Mouse (Mus musculus) lung, postnatal 25 days (tissue): ENCODE measurements around the gene Baz1b.

ENCODE experiments used
- DNase-seq: peaks from one replicate; pipeline ENCODE4 v3.0.0; 2022; ENCODE audit warnings: low spot score

The Baz1b gene

GRCm38 (mm10) chr5:135186621-135187348 is at the start of gene Baz1b:
Gene Baz1b, plus strand, starts transcription at chr5:135187264.
- DNase-seq = peak; percentile 99

GRCm38 (mm10) chr5:135139881-135140280 is 47.2 kb upstream of the Baz1b start:
- DNase-seq = no peak

DNA sequence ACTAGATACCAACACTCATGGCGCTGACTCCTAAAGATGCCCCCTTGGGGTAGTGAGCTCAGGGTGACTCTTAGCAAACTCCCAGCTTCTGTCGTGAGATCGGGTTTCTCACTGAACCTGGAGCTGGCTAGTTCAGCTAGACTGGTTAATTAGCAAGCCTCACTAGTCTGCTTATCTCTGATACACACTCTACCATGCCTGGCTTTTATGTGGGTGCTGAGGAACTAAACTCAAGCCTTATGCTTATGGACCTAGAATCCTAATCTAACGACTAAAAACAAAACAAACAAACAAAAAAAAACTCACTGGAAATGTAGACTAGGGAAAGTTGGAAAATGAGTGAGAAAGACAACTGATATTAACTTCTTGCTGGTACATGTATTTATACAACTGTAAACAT is 42.6 kb upstream of the Baz1b start:
- no peak for DNase-seq

DNA sequence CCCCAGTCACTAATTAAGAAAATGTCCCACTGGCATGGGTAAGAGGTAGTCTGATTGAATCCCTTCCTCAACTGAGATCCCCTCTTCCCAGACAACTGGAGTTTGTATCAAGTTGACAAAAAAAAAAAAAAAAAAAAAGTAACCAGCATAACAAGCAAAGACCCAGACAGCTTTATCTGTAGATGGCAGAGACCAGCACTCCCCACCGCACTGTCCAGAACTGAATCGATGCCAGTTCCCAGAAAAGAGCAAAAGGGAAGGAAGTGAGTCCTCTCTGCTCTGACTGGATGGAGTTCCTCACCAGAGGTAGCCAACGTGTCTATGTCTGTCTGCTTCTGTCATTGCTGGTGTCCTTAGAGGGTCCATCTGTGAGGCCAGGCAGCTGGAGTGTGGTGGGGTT is 41.5 kb upstream of the Baz1b start:
- no peak for DNase-seq

GRCm38 (mm10) chr5:135145955-135146354 is 41.1 kb upstream of the Baz1b start:
- no peak for DNase-seq

DNA sequence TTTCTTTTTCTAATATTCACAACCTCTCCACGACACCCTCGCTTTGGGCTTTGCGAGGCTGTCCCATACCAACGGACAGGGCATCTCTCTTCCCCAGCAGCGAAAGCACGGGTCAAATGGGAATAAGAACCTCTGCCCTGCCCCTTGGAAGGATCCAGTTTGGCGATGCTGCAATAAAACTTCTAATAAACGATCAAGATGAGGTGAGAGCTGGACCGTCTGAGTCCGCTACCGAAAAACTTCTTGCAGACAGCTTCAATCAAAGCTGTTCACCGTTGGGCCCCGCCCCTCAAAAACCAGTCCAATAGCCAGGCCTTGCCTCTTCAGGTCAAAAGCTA is 38.4 kb upstream of the Baz1b start:
- DNase-seq = no peak

- DNase-seq = peak; percentile 99
These were observed 37.8 kb upstream of the Baz1b start, which contains the start of gene Tbl2 for GRCm38 (mm10) chr5:135149053-135149819. Gene Tbl2, plus strand, starts transcription at chr5:135149657.

DNA sequence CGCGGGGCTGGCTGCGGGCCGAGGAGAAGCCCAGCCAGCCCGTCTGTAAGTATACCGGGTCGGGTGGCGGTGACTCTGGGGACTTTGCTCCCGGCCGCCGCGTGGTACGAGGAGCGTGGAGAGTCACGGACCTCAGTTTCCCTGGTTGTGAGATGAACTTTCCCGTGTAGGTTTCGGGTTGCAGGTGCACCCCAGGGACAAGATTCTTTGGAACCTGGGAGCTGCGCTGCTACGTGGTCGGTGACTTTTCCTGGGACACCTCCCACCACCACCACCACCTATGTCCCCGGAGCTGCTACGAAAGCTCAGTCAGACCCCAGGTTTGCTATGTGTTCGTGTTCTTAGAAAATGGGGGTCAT is 37.3 kb upstream of the Baz1b start:
- DNase-seq = no peak

DNA sequence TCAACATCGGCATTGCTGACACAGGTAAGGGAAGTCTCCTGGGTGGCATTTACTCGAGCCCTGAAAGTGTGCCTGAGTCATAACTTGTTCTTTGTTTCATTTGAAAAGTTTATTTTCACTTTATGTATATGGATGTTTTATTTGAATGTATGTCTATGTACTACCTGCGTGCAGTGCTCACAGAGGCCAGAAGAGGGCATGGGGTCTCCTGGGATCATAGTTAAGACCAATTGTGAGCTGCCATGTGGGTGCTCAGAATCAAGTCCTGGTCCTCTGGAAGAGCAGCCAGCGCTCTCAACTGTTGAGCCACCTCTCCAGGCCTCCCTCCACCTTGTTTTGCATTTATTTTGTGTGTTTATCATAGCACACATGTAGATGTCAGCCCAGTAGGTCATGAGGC is 30.6 kb upstream of the Baz1b start:
- DNase-seq = no peak

DNA sequence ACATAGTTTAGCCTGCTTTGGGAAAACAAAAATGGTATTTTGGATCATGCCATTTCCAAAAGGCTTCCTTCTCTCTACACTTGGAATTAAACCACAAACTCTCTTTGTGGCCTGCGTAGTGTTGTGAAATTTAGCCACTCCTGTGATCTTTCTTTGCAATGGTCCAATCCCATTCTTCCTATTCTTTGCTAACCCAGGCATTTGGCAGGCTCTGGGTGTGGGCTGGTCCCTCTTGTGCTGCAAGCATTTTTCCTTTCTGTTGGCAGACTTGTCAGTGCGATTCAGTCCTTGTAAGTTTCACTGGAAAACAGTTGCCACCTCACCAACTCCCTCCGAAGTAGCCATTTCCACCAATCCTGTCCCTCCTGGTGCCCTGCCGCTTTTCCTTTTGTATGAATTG is 25.8 kb upstream of the Baz1b start:
- peak; percentile 85 for DNase-seq

- DNase-seq = no peak
These were observed 25.4 kb upstream of the Baz1b start for GRCm38 (mm10) chr5:135161650-135162049.

GRCm38 (mm10) chr5:135162361-135162760 is 24.7 kb upstream of the Baz1b start:
- DNase-seq = no peak

DNA sequence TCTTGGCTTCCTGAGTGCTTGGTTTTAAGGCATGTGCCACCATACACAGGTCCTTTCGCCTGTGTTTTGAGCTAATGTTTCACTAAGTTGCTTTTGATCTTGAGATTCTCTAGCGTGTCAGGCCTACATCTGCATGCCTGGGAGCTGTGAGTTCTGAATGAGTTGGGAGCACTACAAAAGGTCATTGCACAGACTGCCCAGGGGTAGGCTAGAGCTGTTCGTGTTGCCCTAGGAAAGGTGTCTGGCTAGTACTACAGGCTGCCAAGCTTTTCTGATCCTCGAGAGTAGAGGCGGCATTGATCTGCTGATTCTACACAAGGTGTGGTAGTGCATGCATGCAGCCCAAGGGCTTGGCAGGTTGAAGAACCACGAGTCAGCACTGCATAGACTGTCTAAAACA is 24.2 kb upstream of the Baz1b start:
- no peak for DNase-seq

DNA sequence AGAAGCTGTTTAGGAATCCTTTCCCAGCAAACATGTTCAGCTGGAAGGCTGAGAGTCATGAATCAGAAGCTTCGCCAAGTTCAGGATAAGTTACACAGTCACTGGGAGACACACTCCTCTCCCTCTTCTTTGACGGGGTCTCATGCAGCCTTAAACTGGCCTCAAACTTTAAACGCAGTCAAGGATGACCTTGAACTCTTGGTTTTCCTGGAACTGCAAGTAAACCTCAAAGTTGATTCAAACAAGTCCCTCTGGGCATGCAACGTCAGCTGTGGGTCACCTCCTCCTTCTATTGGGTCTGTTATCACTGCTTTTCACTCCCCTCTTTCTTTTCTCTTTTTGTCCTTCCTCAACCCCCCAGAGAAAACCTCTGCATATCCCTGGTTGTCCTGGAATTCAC is 20.2 kb upstream of the Baz1b start:
- no peak for DNase-seq

DNA sequence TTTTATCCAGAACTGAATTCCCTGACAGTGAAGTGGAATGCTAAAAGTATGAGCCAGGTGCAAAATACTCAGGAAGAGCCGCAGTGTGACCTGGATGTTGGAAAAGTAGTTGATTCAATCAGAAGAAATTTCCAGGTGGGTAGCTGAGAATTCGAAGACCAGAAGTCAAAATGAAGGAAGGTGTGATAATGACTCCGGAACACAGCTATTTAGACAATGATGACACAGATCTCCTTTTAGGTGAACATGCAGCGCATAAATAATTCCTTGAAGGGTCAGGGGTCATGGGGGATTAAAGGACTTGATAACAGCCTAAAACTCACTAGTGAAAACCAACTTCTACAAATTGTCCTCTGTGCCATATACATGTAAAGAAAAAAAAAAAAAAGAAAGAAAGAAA is 19.6 kb upstream of the Baz1b start:
- no peak for DNase-seq

- peak; percentile 99 for DNase-seq
These were observed 18.7 kb upstream of the Baz1b start, which contains the start of gene Bcl7b for GRCm38 (mm10) chr5:135168063-135169062. Gene Bcl7b, plus strand, starts transcription at chr5:135168283.

DNA sequence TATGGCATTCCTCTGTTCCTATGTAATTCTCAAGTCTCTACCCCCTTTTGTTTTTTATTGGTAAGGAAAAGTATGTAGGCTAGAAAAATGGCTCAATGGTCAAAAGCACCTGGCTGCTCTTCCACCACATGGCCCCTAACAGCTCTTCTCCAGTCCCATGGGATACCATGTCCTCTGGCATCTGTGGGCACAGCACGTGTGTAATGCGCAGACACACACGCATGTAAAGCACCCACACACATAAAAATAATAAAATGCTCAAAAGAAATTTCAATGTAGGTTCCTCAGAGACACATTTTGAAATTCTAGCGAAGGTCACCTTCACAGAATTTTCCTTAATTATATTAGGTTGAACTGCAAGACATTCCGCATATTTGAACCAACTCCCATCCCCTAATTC is 17.6 kb upstream of the Baz1b start:
- DNase-seq = no peak

- no peak for DNase-seq
These were observed 15.3 kb upstream of the Baz1b start for GRCm38 (mm10) chr5:135171688-135172220.

DNA sequence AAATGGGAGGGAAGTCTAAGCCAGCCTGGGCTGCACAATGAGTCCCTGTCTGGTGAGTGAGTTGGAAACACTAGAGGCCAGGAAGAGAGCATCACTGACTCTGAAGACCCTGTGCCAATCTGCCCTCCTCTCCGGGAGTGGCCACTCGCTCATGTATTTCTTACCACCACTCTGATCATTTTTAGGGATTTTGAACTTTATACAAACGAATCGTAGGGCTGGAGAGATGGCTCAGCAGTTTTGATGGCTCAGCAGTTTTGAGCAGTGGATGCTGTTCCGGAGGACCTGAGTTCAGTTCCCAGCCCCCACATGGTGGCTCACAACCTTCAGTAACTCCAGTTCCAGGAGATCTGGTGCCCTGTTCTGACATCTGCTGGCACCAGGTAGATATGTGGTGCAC is 14.1 kb upstream of the Baz1b start:
- no peak for DNase-seq

- DNase-seq = no peak
These were observed 12.0 kb upstream of the Baz1b start for GRCm38 (mm10) chr5:135175086-135175485.

DNA sequence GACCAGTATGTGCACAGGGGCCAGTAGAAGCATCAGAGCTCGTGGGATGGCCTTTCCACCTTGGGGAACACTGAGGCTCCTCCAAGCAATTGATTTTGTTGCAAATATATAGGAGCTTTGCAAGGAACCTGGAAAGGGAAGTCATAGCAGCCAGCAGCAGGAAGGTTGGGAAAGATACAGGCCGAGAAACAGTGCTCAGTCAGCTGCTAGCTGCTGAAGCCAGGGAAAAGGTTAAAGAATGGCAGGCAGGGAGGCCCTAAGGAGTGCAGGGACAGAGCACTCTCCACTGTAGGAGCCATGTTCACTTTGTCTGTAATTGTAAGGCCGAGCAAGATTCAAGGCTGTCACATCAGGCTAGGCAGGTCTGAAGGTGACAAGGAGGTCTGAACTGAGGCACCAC is 8.5 kb upstream of the Baz1b start:
- no peak for DNase-seq

DNA sequence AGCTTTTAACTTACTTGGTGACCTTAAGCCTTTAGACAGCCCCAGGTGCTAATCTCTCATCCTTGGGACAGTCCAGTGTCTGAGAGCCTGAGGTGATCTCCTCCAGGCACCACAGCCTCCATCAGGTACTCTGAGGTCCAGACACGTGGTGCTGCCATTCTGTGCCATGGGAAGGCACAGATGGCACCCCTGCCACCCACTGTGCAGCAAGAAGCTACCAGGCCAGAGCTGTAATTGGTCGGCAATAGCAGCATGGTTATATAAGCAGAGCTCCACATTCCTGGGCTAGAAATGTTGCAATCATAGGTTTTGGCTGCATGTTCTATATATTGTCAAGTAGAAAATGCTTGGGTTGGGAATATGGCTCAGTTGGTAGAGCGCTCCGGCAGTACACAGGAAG is 8.1 kb upstream of the Baz1b start:
- DNase-seq = no peak
